Mouse (Mus musculus) ZHBTc4 (cell line): ENCODE measurements around the gene Ttll1.

Source experiments
- DNase-seq: peaks from one replicate; pipeline ENCODE4 v3.0.0-alpha.2; 2011; ENCODE audit warnings: low read depth, low spot score

The Ttll1 gene

GRCm38 (mm10) chr15:83455034-83455433, 55.7 kb downstream of the Ttll1 start:
- no peak for DNase-seq

GRCm38 (mm10) chr15:83454419-83454818, 56.3 kb downstream of the Ttll1 start:
- DNase-seq = no peak

- peak; percentile 41 for DNase-seq
These were observed 56.8 kb downstream of the Ttll1 start for GRCm38 (mm10) chr15:83453879-83454278.

GRCm38 (mm10) chr15:83452219-83452760, 58.4 kb downstream of the Ttll1 start:
- DNase-seq = no peak

GRCm38 (mm10) chr15:83451621-83452210, 59.0 kb downstream of the Ttll1 start:
- DNase-seq = no peak

- no peak for DNase-seq
These were observed 60.7 kb downstream of the Ttll1 start for GRCm38 (mm10) chr15:83450007-83450406.

GRCm38 (mm10) chr15:83448646-83449045, 62.0 kb downstream of the Ttll1 start:
- no peak for DNase-seq

GRCm38 (mm10) chr15:83447791-83448544, 62.7 kb downstream of the Ttll1 start:
- DNase-seq = no peak

GRCm38 (mm10) chr15:83445908-83446307, 64.8 kb downstream of the Ttll1 start:
- DNase-seq = no peak

GRCm38 (mm10) chr15:83445383-83445782, 65.3 kb downstream of the Ttll1 start:
- DNase-seq = peak; percentile 66

- DNase-seq = peak; percentile 95
These were observed 66.3 kb downstream of the Ttll1 start for GRCm38 (mm10) chr15:83444425-83444824.

- no peak for DNase-seq
These were observed 68.1 kb downstream of the Ttll1 start for GRCm38 (mm10) chr15:83442495-83443037.

- peak; percentile 59 for DNase-seq
These were observed 70.0 kb downstream of the Ttll1 start for GRCm38 (mm10) chr15:83440726-83441125.

GRCm38 (mm10) chr15:83436541-83436940, 74.2 kb downstream of the Ttll1 start:
- peak; percentile 37 for DNase-seq

GRCm38 (mm10) chr15:83435324-83436090, 75.2 kb downstream of the Ttll1 start:
- DNase-seq = no peak

- no peak for DNase-seq
These were observed 76.0 kb downstream of the Ttll1 start for GRCm38 (mm10) chr15:83434692-83435091.
